Mouse (Mus musculus) MEL (cell line): ENCODE data around the gene Nucb1. TPM values are rescaled to one million over a fixed set of nuclear protein-coding genes. Genes with fewer than 3 reads are reported as not detected.

Experiments
- DNase-seq: peaks from one replicate; pipeline ENCODE4 v3.0.0; 2011; ENCODE audit warnings: low read depth, low spot score
- H3K27ac ChIP-seq: 2 replicates; pipeline ENCODE4 v1.5.1; 2012; ENCODE audit warnings: low read depth, mild to moderate bottlenecking, control low read depth, low read length, moderate library complexity; ENCODE audit not compliant: control insufficient read depth
- H3K27me3 ChIP-seq, 2 experiments: fragments of 150-350 bp in 1 of 2; sonication (generic) in 1 of 2; 2 replicates each; pipeline ENCODE4 v1.6.1; 2012; ENCODE audit warnings: low read length in 2 of 2, mild to moderate bottlenecking in 2 of 2, improper control_type of control experiment in 1 of 2, moderate library complexity in 1 of 2; ENCODE audit not compliant: insufficient read depth in 2 of 2, control insufficient read depth in 1 of 2
- H3K36me3 ChIP-seq, 2 experiments: 2 replicates each; pipeline ENCODE4 v1.6.1; 2012 to 2014; ENCODE audit warnings: low read length in 2 of 2, improper control_type of control experiment in 1 of 2, inconsistent platforms in 1 of 2, mild to moderate bottlenecking in 1 of 2; ENCODE audit not compliant: insufficient read depth in 2 of 2, control insufficient read depth in 1 of 2
- H3K4me1 ChIP-seq, 2 experiments: fragments of 150-350 bp in 1 of 2; sonication (generic) in 1 of 2; 2 replicates each; pipeline ENCODE4 v1.6.1; 2012; ENCODE audit warnings: low read length in 2 of 2, improper control_type of control experiment in 1 of 2, mild to moderate bottlenecking in 1 of 2; ENCODE audit not compliant: insufficient read depth in 2 of 2, control insufficient read depth in 1 of 2
- H3K4me3 ChIP-seq, 2 experiments: fragments of 150-350 bp in 1 of 2; sonication (generic) in 1 of 2; 2 replicates each; pipeline ENCODE4 v1.5.1; 2012; ENCODE audit warnings: low read depth in 2 of 2, low read length in 2 of 2, mild to moderate bottlenecking in 2 of 2, moderate library complexity in 2 of 2, control low read depth in 1 of 2, improper control_type of control experiment in 1 of 2; ENCODE audit not compliant: control insufficient read depth in 1 of 2, insufficient read depth in 1 of 2
- H3K79me2 ChIP-seq: 2 replicates; pipeline ENCODE4 v1.6.1; 2012; ENCODE audit warnings: mild to moderate bottlenecking, low read length, moderate library complexity; ENCODE audit not compliant: control insufficient read depth, poor library complexity, insufficient read depth
- H3K9ac ChIP-seq: 2 replicates; pipeline ENCODE4 v1.6.1; 2012; ENCODE audit warnings: low read depth, mild to moderate bottlenecking, control low read depth, low read length, moderate library complexity; ENCODE audit not compliant: control insufficient read depth, poor library complexity, severe bottlenecking
- H3K9me3 ChIP-seq: fragments of 150-350 bp; sonication (generic); replicated peaks from 2 replicates; pipeline ENCODE4 v1.6.1; 2012; ENCODE audit warnings: mild to moderate bottlenecking, low read length, improper control_type of control experiment, moderate library complexity; ENCODE audit not compliant: insufficient read depth
- BHLHE40 ChIP-seq: IDR thresholded peaks from 2 replicates; pipeline ENCODE4 v1.6.1; 2012; ENCODE audit warnings: low read depth, mild to moderate bottlenecking, inconsistent platforms, low read length, improper control_type of control experiment, borderline replicate concordance
- CHD1 ChIP-seq: IDR thresholded peaks from 2 replicates; pipeline ENCODE4 v1.6.1; 2012; ENCODE audit warnings: low read depth, mild to moderate bottlenecking, inconsistent platforms, low read length, improper control_type of control experiment
- CHD2 ChIP-seq: IDR thresholded peaks from 2 replicates; pipeline ENCODE4 v1.6.1; 2011; ENCODE audit warnings: low read length, improper control_type of control experiment
- EP300 ChIP-seq, 2 experiments: IDR thresholded peaks; 2 replicates each; pipeline ENCODE4 v1.6.1; 2011; ENCODE audit warnings: improper control_type of control experiment in 2 of 2, low read length in 2 of 2, low read depth in 1 of 2, mild to moderate bottlenecking in 1 of 2
- GABPA ChIP-seq: IDR thresholded peaks from 2 replicates; pipeline ENCODE4 v1.6.1; 2012; ENCODE audit warnings: low read depth, mild to moderate bottlenecking, inconsistent platforms, low read length, improper control_type of control experiment, moderate library complexity
- JUND ChIP-seq: IDR thresholded peaks from 2 replicates; pipeline ENCODE4 v1.6.1; 2011; ENCODE audit warnings: low read depth, mild to moderate bottlenecking, improper control_type of control experiment, low read length
- KAT2A ChIP-seq: conservative IDR thresholded peaks from 2 replicates; pipeline ENCODE4 v1.6.1; 2012; ENCODE audit warnings: low read depth, low read length, improper control_type of control experiment, inconsistent platforms
- MAFK ChIP-seq: IDR thresholded peaks from 2 replicates; pipeline ENCODE4 v1.6.1; 2011; ENCODE audit warnings: low read depth, mild to moderate bottlenecking, low read length, improper control_type of control experiment, borderline replicate concordance
- MAX ChIP-seq: IDR thresholded peaks from 2 replicates; pipeline ENCODE4 v1.6.1; 2011; ENCODE audit warnings: low read length, improper control_type of control experiment
- MAZ ChIP-seq: IDR thresholded peaks from 2 replicates; pipeline ENCODE4 v1.6.1; 2012; ENCODE audit warnings: low read depth, mild to moderate bottlenecking, inconsistent platforms, low read length, improper control_type of control experiment
- MEF2A ChIP-seq: IDR thresholded peaks from 2 replicates; pipeline ENCODE4 v1.6.1; 2014; ENCODE audit warnings: low read depth, mild to moderate bottlenecking, inconsistent platforms, low read length, improper control_type of control experiment; ENCODE audit not compliant: poor library complexity, insufficient replicate concordance, severe bottlenecking; ENCODE audit errors: extremely low read depth
- MXI1 ChIP-seq: IDR thresholded peaks from 2 replicates; pipeline ENCODE4 v1.6.1; 2011; ENCODE audit warnings: mild to moderate bottlenecking, low read depth, low read length, improper control_type of control experiment
- MYC ChIP-seq: IDR thresholded peaks from 2 replicates; pipeline ENCODE4 v1.6.1; 2011; ENCODE audit warnings: low read depth, mild to moderate bottlenecking, low read length, improper control_type of control experiment, moderate library complexity
- NELFE ChIP-seq: IDR thresholded peaks from 2 replicates; pipeline ENCODE4 v1.6.1; 2011; ENCODE audit warnings: low read depth, low read length, improper control_type of control experiment
- NRF1 ChIP-seq: IDR thresholded peaks from 2 replicates; pipeline ENCODE4 v1.6.1; 2014; ENCODE audit warnings: low read depth, mild to moderate bottlenecking, inconsistent platforms, low read length, improper control_type of control experiment, moderate library complexity; ENCODE audit not compliant: poor library complexity, insufficient read depth, severe bottlenecking
- POLR2A ChIP-seq, 2 experiments: IDR thresholded peaks; 2 replicates each; pipeline ENCODE4 v1.6.1; 2011 to 2012; ENCODE audit warnings: low read length in 2 of 2, mild to moderate bottlenecking in 2 of 2, control low read depth in 1 of 2, improper control_type of control experiment in 1 of 2, low read depth in 1 of 2, moderate library complexity in 1 of 2; ENCODE audit not compliant: control insufficient read depth in 1 of 2, insufficient read depth in 1 of 2, poor library complexity in 1 of 2
- SIN3A ChIP-seq: IDR thresholded peaks from 2 replicates; pipeline ENCODE4 v1.6.1; 2012; ENCODE audit warnings: low read length, improper control_type of control experiment, inconsistent platforms
- SMC3 ChIP-seq: IDR thresholded peaks from 2 replicates; pipeline ENCODE4 v1.6.1; 2011; ENCODE audit warnings: low read depth, low read length, improper control_type of control experiment
- TBP ChIP-seq: IDR thresholded peaks from 2 replicates; pipeline ENCODE4 v1.8.0; 2011; ENCODE audit warnings: low read depth, low read length, improper control_type of control experiment
- USF2 ChIP-seq, 2 experiments: IDR thresholded peaks; 2 replicates each; pipeline ENCODE4 v1.6.1; 2011 to 2012; ENCODE audit warnings: improper control_type of control experiment in 2 of 2, low read length in 2 of 2, borderline replicate concordance in 1 of 2, inconsistent platforms in 1 of 2, low read depth in 1 of 2, mild to moderate bottlenecking in 1 of 2; ENCODE audit not compliant: insufficient read depth in 1 of 2
- ZC3H11A ChIP-seq: IDR thresholded peaks from 2 replicates; pipeline ENCODE4 v1.6.1; 2012; ENCODE audit warnings: low read depth, mild to moderate bottlenecking, inconsistent platforms, low read length, improper control_type of control experiment
- ZKSCAN1 ChIP-seq: IDR thresholded peaks from 2 replicates; pipeline ENCODE4 v1.6.1; 2012; ENCODE audit warnings: low read depth, mild to moderate bottlenecking, inconsistent platforms, low read length, improper control_type of control experiment, moderate library complexity
- ZMIZ1 ChIP-seq: IDR thresholded peaks from 2 replicates; pipeline ENCODE4 v1.6.1; 2012; ENCODE audit warnings: low read depth, mild to moderate bottlenecking, inconsistent platforms, low read length, improper control_type of control experiment, moderate library complexity
- ZNF384 ChIP-seq: IDR thresholded peaks from 2 replicates; pipeline ENCODE4 v1.6.1; 2012; ENCODE audit warnings: low read depth, mild to moderate bottlenecking, inconsistent platforms, low read length, improper control_type of control experiment
- polyA plus RNA-seq, 2 experiments: library from polyadenylated mRNA; stranded (reverse) in 1 of 2; unstranded in 1 of 2; fragments of >175 nt in 1 of 2; fragments of >200 nt in 1 of 2; gene quantifications; 2 replicates each; pipeline versions ENCODE4 v1.2.1 to v1.2.4; 2012; ENCODE audit warnings: low replicate concordance in 2 of 2, low read depth in 1 of 2; ENCODE audit not compliant: insufficient read length in 2 of 2, insufficient read depth in 1 of 2, missing spikeins in 1 of 2
- total RNA-seq: library from RNA; depleted of rRNA; stranded (reverse); fragments of 300-350 nt; gene quantifications from 2 replicates; pipeline ENCODE4 v1.2.3, GENCODE M21; 2012

The Nucb1 gene
- total and polyA plus RNA-seq, 3 experiments = 92.3 to 343 (median 196) TPM

DNA sequence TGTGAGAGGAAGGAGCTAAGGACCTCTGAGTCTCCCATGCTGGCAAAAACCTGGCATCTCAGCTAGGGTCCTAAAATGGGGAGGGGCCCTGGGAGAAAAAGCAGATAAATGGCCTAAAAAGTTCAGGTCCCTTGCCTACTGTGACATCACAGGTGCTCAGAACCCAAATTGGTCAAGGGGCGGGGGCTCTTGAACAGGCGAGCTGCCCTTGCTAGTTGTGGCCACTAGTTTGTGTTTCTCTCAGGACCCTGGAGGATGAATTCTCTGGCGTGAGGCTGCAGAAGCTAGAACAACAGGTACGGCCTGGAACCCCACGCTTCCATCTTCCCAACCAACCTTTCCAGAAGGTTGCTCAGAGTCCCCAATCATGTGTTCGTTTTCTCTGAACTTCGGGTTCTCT, 4.2 kb upstream of the Nucb1 start:
- no peak for DNase-seq
- no peaks in the 10 kb centered on the region for H3K27me3 ChIP-seq
- H3K9ac ChIP-seq = no peak overlapping the region
- H3K79me2 ChIP-seq = peaks cover 7% of the 10 kb centered on the region
- no peaks in the 10 kb centered on the region for H3K9me3 ChIP-seq
- no peaks in the 10 kb centered on the region for H3K4me1 ChIP-seq
- H3K36me3 ChIP-seq = no peaks in the 10 kb centered on the region
- H3K4me3 ChIP-seq = no peak overlapping the region
- no peak overlapping the region for H3K27ac ChIP-seq
- TF ChIP-seq BHLHE40 (no peak), MAZ (no peak), TBP (no peak), JUND (no peak), CHD2 (no peak), ZC3H11A (no peak), USF2 (IDR thresholded peaks at IDR 0.05; ENCODE audit: borderline replicate concordance in 1 of 2, insufficient read depth in 1 of 2, low read depth in 1 of 2, low read length in 2 of 2) (no peak), MYC (no peak)
- TF ChIP-seq, all 39 proteins: peak for 0

GRCm38 (mm10) chr7:45509181-45509882, 874 bp downstream of the Nucb1 start:
- Histone ChIP-seq H3K9me3 (no peaks in the 10 kb centered on the region), H3K27me3 (no peaks in the 10 kb centered on the region), H3K9ac (peak overlapping the region; percentile 86), H3K4me3 (peak overlapping the region; percentile 72 to 87), H3K4me1 (peaks cover 7 to 10% of the 10 kb centered on the region in 2 experiments), H3K79me2 (peaks cover 26% of the 10 kb centered on the region), H3K36me3 (peaks cover 8 to 16% of the 10 kb centered on the region in 2 experiments), H3K27ac (peak overlapping the region; percentile 95)
- TF ChIP-seq SIN3A (no peak), ZNF384 (no peak), MXI1 (no peak), GABPA (no peak), POLR2A (IDR thresholded peaks at IDR 0.05; ENCODE audit: control insufficient read depth in 1 of 2, insufficient read depth in 1 of 2, low read depth in 1 of 2, low read length in 2 of 2, poor library complexity in 1 of 2) (no peak), USF2 (IDR thresholded peaks at IDR 0.05; ENCODE audit: borderline replicate concordance in 1 of 2, insufficient read depth in 1 of 2, low read depth in 1 of 2, low read length in 2 of 2) (no peak), CHD1 (peak; percentile 59; the same call in 1 of the 2 replicates), SMC3 (no peak)
- DNase-seq = peak; percentile 65

DNA sequence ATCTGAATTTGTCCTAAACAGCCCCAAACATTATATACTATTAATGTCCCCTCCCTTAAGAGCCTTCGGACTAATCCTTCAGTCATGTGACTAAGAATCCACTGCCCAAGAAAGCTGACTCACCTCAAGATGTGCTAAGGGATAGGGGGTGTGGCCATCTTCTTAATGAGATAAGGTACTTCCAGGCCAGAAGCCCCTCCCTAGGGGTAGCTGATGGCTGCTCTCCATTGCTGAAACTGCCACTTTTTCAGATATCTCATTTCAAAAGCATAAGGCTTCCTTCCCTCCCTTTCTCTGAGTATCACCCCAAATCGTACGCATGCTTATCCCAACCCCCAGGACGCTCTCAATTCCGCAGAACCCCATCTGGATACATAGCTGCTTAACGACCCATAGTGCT, 1.6 kb downstream of the Nucb1 start:
- Histone ChIP-seq H3K79me2 (peaks cover 26% of the 10 kb centered on the region), H3K9ac (peak overlapping the region; percentile 86), H3K9me3 (no peaks in the 10 kb centered on the region), H3K27ac (peak overlapping the region; percentile 95), H3K36me3 (peaks cover 8 to 16% of the 10 kb centered on the region in 2 experiments), H3K4me1 (peaks cover 7 to 10% of the 10 kb centered on the region in 2 experiments), H3K4me3 (peak overlapping the region; percentile 72 to 87), H3K27me3 (no peaks in the 10 kb centered on the region)
- DNase-seq = peak; percentile 96
- TF ChIP-seq SMC3 (no peak), EP300 (IDR thresholded peaks at IDR 0.05; ENCODE audit: low read depth in 1 of 2, low read length in 2 of 2) (peak; percentile 65 to 76), CHD2 (no peak), MEF2A (no peak), ZMIZ1 (no peak), MAFK (peak; percentile 58; the same call in 1 of the 2 replicates), MAX (peak; percentile 86; the same call in 1 of the 2 replicates), ZKSCAN1 (no peak), KAT2A (0 out of 2 replicates have a peak, but pooled peaks have one; percentile 30), TBP (peak; percentile 86), POLR2A (IDR thresholded peaks at IDR 0.05; ENCODE audit: control insufficient read depth in 1 of 2, insufficient read depth in 1 of 2, low read depth in 1 of 2, low read length in 2 of 2, poor library complexity in 1 of 2) (peak; percentile 45 to 82; a peak in 3 of 4 replicates), MAZ (no peak), NELFE (peak; percentile 63), JUND (no peak; the same call in 1 of the 2 replicates), NRF1 (peak; percentile 66)
